Mouse (Mus musculus): ENCODE results near the gene Tsc2. TPM values are rescaled to one million over a fixed set of nuclear protein-coding genes. Genes with fewer than 3 reads are reported as not detected.

The Tsc2 gene
- 65.8 and 80.9 TPM in 2 replicates for polyA plus RNA-seq (2015; fragmentation: Nextera tagmentation; extraction: Ambion mirVana)

DNA sequence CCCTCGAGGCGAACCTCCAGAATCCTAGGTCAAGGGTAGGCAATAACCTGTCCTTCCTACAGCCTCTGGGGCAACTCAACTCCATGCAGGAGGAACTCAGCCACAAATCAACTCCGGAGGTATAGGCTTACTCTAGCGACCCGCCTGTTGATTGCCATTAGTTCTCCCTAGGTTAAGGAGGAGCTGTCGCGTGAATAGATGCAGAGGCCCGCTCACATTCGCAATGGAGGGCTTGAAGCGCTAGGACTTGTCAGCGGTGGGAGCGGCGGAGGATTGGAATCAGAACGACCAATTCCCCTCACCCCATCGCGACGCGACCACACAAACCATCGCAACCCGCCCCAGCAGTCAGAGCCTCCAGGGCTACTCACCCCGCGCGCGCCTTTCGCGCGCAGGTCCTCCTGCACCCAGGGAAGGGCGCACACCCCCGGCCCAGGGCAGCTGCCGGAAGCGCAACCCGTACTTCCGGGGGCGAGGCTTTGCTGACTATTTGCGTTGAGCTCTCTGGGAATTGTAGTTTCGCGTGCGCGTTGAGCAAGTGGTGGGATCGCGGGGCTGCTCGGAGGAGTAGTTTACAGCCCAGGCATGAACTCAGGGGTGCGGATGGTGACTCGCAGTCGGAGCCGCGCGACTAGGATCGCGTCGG, at the start of gene Tsc2, which contains the start of gene Nthl1:
TSS of gene Tsc2 (minus strand) at position 464 of the 646 bp plus-strand sequence.
TSS of gene Nthl1 (plus strand) at position 514 of the 646 bp plus-strand sequence.
- Histone ChIP-seq H3K4me3 (ENCODE audit: low read length) (peak within 1 kb of the TSS; percentile 73), H3K27ac (ENCODE audit: low read depth, low read length) (peak within 1 kb of the TSS; percentile 69), H3K4me2 (ENCODE audit: low read length) (peak within 1 kb of the TSS; percentile 78), H3K27me3 (replicated peaks; ENCODE audit: control insufficient read depth, insufficient read depth, low read length) (no peaks in the 10 kb centered on the region), H3K36me3 (ENCODE audit: control insufficient read depth, insufficient read depth, low read length) (peaks cover 15% of the 10 kb centered on the region; the same call in 1 of the 2 replicates), H3K9ac (ENCODE audit: low read depth, low read length) (peak within 1 kb of the TSS; percentile 81), H3K9me3 (ENCODE audit: control insufficient read depth, low read length) (no peaks in the 10 kb centered on the region), H3K4me1 (ENCODE audit: control insufficient read depth, insufficient read depth, low read depth, low read length) (peaks cover 11% of the 10 kb centered on the region)
- peak; percentile 93 for ATAC-seq
- 2% methylated on average over 51 of the region's 51 CpGs for WGBS

DNA sequence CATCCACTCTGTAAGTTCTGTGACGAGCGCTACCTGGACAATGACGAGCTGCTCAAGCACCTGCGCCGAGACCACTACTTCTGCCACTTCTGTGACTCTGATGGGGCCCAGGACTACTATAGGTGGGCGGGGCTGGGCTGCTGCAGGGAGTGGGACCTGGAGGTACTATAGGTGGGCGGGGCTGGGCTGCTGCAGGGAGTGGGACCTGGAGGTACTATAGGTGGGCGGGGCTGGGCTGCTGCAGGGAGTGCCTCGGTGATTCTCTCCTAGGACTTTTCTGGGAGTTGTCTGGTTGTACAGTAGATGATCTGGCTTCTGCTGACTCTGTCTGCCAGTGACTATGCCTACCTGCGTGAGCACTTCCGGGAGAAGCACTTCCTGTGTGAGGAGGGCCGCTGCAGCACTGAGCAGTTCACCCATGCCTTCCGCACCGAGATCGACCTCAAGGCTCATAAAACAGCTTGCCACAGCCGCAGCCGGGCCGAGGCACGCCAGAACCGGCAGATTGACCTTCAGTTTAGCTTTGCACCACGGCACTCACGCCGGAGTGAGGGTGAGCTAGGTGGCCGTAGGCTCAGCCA, 45.2 kb upstream of the Tsc2 start:
- 94% methylated on average over 24 of the region's 24 CpGs for WGBS
- Histone ChIP-seq H3K4me2 (ENCODE audit: low read length) (no peak overlapping the region), H3K36me3 (ENCODE audit: control insufficient read depth, insufficient read depth, low read length) (peaks cover 27% of the 10 kb centered on the region), H3K27ac (ENCODE audit: low read depth, low read length) (no peak overlapping the region), H3K9ac (ENCODE audit: low read depth, low read length) (no peak overlapping the region), H3K9me3 (ENCODE audit: control insufficient read depth, low read length) (no peaks in the 10 kb centered on the region), H3K27me3 (replicated peaks; ENCODE audit: control insufficient read depth, insufficient read depth, low read length) (no peaks in the 10 kb centered on the region), H3K4me1 (ENCODE audit: control insufficient read depth, insufficient read depth, low read depth, low read length) (no peaks in the 10 kb centered on the region; the same call in 1 of the 2 replicates), H3K4me3 (ENCODE audit: low read length) (no peak overlapping the region)
- ATAC-seq: no peak; the same call in 1 of the 2 replicates

DNA sequence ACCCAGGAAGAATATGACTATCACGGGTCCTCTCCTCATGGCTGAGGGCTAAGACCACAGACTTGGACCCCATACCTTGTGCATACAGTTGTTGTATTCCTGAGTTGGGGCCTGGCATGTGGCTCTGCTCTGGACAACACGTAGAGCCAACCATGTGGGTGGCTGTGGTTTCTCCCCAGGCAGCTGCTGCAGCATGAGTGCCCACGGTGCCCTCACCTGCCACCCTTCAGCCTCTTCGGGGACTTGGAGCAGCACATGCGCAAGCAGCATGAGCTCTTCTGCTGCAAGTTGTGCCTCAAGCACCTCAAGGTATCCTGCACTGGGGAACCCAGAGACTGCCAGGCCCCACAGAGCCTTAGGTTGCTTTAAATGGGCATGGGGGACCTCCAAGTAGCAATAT, 44.4 kb upstream of the Tsc2 start:
- peaks cover 27% of the 10 kb centered on the region for H3K36me3 ChIP-seq (ENCODE audit: control insufficient read depth, insufficient read depth, low read length)
- no peak overlapping the region for H3K9ac ChIP-seq (ENCODE audit: low read depth, low read length)
- H3K27me3 ChIP-seq (replicated peaks; ENCODE audit: control insufficient read depth, insufficient read depth, low read length): no peaks in the 10 kb centered on the region
- H3K4me3 ChIP-seq (ENCODE audit: low read length): no peak overlapping the region
- WGBS: 93% methylated on average over 5 of the region's 5 CpGs
- H3K4me2 ChIP-seq (ENCODE audit: low read length): no peak overlapping the region
- no peaks in the 10 kb centered on the region for H3K9me3 ChIP-seq (ENCODE audit: control insufficient read depth, low read length)
- H3K4me1 ChIP-seq (ENCODE audit: control insufficient read depth, insufficient read depth, low read depth, low read length): peaks cover 6% of the 10 kb centered on the region
- no peak for ATAC-seq
- H3K27ac ChIP-seq (ENCODE audit: low read depth, low read length): no peak overlapping the region

DNA sequence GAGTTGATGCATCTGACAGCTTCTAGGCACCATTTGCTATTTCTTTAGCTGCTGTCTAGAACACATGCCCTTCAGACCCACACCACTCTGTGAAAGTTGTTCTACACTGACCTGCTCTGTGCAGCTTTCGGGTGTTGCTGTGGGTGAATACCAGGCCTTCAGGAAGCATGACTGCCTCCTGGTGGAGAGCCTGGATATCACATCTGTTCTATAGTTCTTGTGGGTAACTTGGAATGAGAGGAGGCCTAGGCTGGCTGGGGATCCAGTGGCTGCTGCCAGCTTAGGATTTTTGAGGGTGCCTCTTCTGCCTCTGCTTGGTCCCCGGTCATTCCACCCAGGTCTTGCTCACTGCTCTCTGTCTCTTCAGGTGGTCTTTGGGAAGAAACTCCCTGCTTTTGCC, 43.8 kb upstream of the Tsc2 start:
- no peak for ATAC-seq
- no peak overlapping the region for H3K4me2 ChIP-seq (ENCODE audit: low read length)
- no peaks in the 10 kb centered on the region for H3K27me3 ChIP-seq (replicated peaks; ENCODE audit: control insufficient read depth, insufficient read depth, low read length)
- no peak overlapping the region for H3K9ac ChIP-seq (ENCODE audit: low read depth, low read length)
- WGBS: 55% methylated on average over 2 of the region's 2 CpGs
- no peak overlapping the region for H3K27ac ChIP-seq (ENCODE audit: low read depth, low read length)
- H3K9me3 ChIP-seq (ENCODE audit: control insufficient read depth, low read length): no peaks in the 10 kb centered on the region
- peaks cover 13% of the 10 kb centered on the region for H3K4me1 ChIP-seq (ENCODE audit: control insufficient read depth, insufficient read depth, low read depth, low read length)
- no peak overlapping the region for H3K4me3 ChIP-seq (ENCODE audit: low read length)
- peaks cover 22% of the 10 kb centered on the region for H3K36me3 ChIP-seq (ENCODE audit: control insufficient read depth, insufficient read depth, low read length)

DNA sequence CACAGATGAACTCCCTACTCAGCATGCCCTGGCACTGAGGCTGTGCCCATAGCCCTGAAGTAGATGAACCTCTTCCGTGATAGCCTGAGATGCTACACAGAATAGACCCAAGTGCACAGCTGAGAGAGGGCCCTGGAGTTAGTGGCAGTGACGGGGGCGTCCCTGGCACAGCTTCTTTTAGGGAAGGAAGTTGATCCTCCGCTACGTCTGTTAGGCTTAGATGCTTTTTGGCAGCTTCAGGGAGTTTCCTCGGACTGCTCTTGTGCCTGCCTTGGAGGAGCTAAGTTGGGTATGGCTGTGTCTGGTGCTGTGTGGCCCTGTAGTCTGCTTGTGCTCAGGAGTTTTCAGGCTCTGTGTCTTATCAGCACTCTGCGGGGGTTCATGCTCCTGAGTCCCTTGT, 41.8 kb upstream of the Tsc2 start:
- H3K4me3 ChIP-seq (ENCODE audit: low read length): no peak overlapping the region
- H3K27ac ChIP-seq (ENCODE audit: low read depth, low read length): no peak overlapping the region
- no peak overlapping the region for H3K9ac ChIP-seq (ENCODE audit: low read depth, low read length)
- H3K4me1 ChIP-seq (ENCODE audit: control insufficient read depth, insufficient read depth, low read depth, low read length): peaks cover 23% of the 10 kb centered on the region
- no peaks in the 10 kb centered on the region for H3K9me3 ChIP-seq (ENCODE audit: control insufficient read depth, low read length)
- 84% methylated on average over 7 of the region's 7 CpGs for WGBS
- no peak for ATAC-seq
- peaks cover 10% of the 10 kb centered on the region for H3K36me3 ChIP-seq (ENCODE audit: control insufficient read depth, insufficient read depth, low read length)
- H3K27me3 ChIP-seq (replicated peaks; ENCODE audit: control insufficient read depth, insufficient read depth, low read length): no peaks in the 10 kb centered on the region
- no peak overlapping the region for H3K4me2 ChIP-seq (ENCODE audit: low read length)

DNA sequence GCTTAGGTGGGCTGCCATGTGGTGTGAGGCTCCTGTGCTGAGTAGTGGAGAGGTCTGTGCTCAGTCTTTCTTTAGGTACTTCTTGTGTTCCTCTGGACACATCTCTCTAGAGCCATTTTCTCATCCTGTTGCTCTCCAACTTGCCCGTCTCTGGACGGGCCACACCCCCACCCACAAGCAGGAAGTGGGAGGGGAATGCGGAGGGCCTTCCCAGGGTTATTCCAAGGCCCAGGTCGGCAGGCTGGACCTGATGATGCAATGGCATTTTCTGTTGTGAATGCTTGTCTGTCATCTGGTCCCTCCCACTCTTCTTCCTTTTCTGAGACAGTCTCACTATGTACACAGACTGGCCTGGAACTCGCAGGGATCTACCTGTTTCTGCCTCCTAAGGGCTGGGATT, 39.7 kb upstream of the Tsc2 start:
- peaks cover 26% of the 10 kb centered on the region for H3K4me1 ChIP-seq (ENCODE audit: control insufficient read depth, insufficient read depth, low read depth, low read length)
- WGBS: 40% methylated on average over 5 of the region's 5 CpGs
- H3K9me3 ChIP-seq (ENCODE audit: control insufficient read depth, low read length): no peaks in the 10 kb centered on the region
- H3K4me2 ChIP-seq (ENCODE audit: low read length): peak overlapping the region; percentile 22
- no peak overlapping the region for H3K9ac ChIP-seq (ENCODE audit: low read depth, low read length)
- no peak overlapping the region for H3K4me3 ChIP-seq (ENCODE audit: low read length)
- H3K27me3 ChIP-seq (replicated peaks; ENCODE audit: control insufficient read depth, insufficient read depth, low read length): no peaks in the 10 kb centered on the region
- H3K27ac ChIP-seq (ENCODE audit: low read depth, low read length): no peak overlapping the region
- H3K36me3 ChIP-seq (ENCODE audit: control insufficient read depth, insufficient read depth, low read length): peaks cover 1% of the 10 kb centered on the region; the same call in 1 of the 2 replicates
- no peak for ATAC-seq

DNA sequence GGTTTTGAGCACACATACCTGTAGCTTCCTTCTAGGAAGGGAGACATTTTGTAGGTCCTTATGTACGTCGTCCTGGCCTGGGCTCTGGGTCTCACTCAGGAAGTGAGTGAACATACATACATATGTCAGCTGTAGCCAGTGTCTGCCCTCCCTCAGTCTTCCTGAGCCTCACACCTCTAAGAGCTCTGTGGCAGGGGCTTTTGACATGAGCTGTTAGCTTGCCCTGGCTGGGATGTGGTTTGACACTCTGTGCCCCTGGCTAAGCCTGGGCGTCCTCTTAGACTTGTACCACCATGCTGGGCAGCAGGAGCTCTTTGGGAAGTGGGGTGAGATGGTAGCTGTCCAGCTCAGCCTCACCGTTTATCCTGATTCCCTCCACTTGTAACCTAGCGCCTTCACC, 38.9 kb upstream of the Tsc2 start:
- no peaks in the 10 kb centered on the region for H3K27me3 ChIP-seq (replicated peaks; ENCODE audit: control insufficient read depth, insufficient read depth, low read length)
- no peaks in the 10 kb centered on the region for H3K36me3 ChIP-seq (ENCODE audit: control insufficient read depth, insufficient read depth, low read length)
- WGBS: 67% methylated on average over 5 of the region's 5 CpGs
- no peak overlapping the region for H3K9ac ChIP-seq (ENCODE audit: low read depth, low read length)
- H3K4me3 ChIP-seq (ENCODE audit: low read length): no peak overlapping the region; the same call in 1 of the 2 replicates
- no peak for ATAC-seq
- peaks cover 26% of the 10 kb centered on the region for H3K4me1 ChIP-seq (ENCODE audit: control insufficient read depth, insufficient read depth, low read depth, low read length)
- H3K9me3 ChIP-seq (ENCODE audit: control insufficient read depth, low read length): no peaks in the 10 kb centered on the region
- peak overlapping the region; percentile 93 for H3K4me2 ChIP-seq (ENCODE audit: low read length)
- no peak overlapping the region for H3K27ac ChIP-seq (ENCODE audit: low read depth, low read length)

DNA sequence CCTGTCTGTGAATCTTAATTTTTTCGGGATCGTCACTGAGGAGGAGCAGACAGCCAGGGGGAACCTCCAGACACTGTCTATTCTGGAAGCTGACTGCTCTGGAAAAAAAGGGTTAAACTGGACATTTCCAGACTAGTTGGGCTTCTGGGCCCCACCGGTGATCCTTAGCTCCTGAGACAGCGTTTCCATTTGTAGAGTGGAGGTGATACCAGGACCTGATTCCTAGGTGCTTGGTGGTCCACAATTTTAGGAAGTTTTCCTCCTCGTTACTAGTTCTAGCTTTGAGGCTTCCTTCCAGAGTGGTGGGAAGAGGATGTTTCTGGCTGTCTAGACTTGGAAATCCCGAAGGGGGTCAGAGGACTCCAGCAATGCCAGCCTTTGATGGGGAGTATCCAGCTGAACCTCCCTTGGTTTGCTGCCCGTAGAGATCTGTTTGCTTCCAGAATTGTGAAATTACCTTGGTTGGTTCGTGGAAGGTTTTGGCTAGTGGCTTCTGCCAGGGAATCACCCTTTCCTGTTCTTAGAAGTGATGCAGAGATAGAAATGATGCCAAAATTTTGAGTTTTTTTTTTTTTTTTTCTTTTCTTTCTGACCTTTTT, 37.9 kb upstream of the Tsc2 start:
- peak overlapping the region; percentile 97 for H3K4me3 ChIP-seq (ENCODE audit: low read length)
- H3K4me1 ChIP-seq (ENCODE audit: control insufficient read depth, insufficient read depth, low read depth, low read length): peaks cover 26% of the 10 kb centered on the region
- no peaks in the 10 kb centered on the region for H3K9me3 ChIP-seq (ENCODE audit: control insufficient read depth, low read length)
- WGBS: 12% methylated on average over 8 of the region's 8 CpGs
- peak overlapping the region; percentile 93 for H3K4me2 ChIP-seq (ENCODE audit: low read length)
- H3K9ac ChIP-seq (ENCODE audit: low read depth, low read length): peak overlapping the region; percentile 99
- no peak for ATAC-seq
- H3K27ac ChIP-seq (ENCODE audit: low read depth, low read length): peak overlapping the region; percentile 92
- no peaks in the 10 kb centered on the region for H3K36me3 ChIP-seq (ENCODE audit: control insufficient read depth, insufficient read depth, low read length)
- no peaks in the 10 kb centered on the region for H3K27me3 ChIP-seq (replicated peaks; ENCODE audit: control insufficient read depth, insufficient read depth, low read length)

DNA sequence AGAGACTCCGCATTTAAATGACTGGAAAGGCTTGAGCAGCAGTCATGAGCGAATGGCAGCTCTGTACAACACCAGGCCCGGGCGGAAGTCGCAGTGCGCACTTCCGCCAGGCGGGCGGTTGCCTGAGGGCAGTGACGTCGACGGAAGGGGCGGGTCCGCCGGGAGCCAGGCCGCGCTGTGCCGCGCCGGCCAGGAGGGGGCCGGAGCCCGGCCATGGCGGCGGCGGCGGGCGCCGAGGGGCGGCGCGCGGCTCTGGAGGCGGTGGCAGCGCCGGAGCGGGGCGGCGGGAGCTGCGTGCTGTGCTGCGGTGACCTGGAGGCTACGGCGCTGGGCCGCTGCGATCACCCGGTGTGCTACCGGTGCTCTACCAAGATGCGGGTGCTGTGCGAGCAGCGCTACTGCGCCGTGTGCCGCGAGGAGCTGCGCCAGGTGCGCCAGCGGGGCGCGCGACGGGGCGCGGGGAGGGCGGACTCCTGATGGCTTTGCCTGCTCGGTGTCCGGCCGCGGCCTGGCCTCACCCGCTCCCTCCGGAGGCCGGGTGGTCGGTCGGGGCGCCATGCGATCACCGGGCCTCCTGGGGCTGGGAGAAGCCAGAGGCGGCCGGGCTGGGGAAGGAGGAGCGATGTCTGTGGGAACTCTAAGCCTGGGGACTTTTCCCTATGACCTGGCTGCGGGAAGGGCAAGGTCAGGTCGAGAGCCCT, 37.3 kb upstream of the Tsc2 start, which contains the start of gene Zfp598:
TSS of gene Zfp598 (plus strand) at position 143 of the 701 bp plus-strand sequence.
- no peaks in the 10 kb centered on the region for H3K9me3 ChIP-seq (ENCODE audit: control insufficient read depth, low read length)
- peaks cover 26% of the 10 kb centered on the region for H3K4me1 ChIP-seq (ENCODE audit: control insufficient read depth, insufficient read depth, low read depth, low read length)
- peak within 1 kb of the TSS; percentile 92 for H3K27ac ChIP-seq (ENCODE audit: low read depth, low read length)
- H3K4me3 ChIP-seq (ENCODE audit: low read length): peak within 1 kb of the TSS; percentile 97
- under 1% methylated on average over 65 of the region's 80 CpGs for WGBS
- peak within 1 kb of the TSS; percentile 93 for H3K4me2 ChIP-seq (ENCODE audit: low read length)
- H3K9ac ChIP-seq (ENCODE audit: low read depth, low read length): peak within 1 kb of the TSS; percentile 99
- H3K36me3 ChIP-seq (ENCODE audit: control insufficient read depth, insufficient read depth, low read length): no peaks in the 10 kb centered on the region
- H3K27me3 ChIP-seq (replicated peaks; ENCODE audit: control insufficient read depth, insufficient read depth, low read length): no peaks in the 10 kb centered on the region
- ATAC-seq: peak; percentile 98
